Mouse (Mus musculus) macrophage (primary cell): ENCODE measurements around the gene Capza2. TPM values are rescaled to one million over a fixed set of nuclear protein-coding genes. Genes with fewer than 3 reads are reported as not detected.

Experiments
- H3K27ac ChIP-seq: fragments of 350-480 bp; formaldehyde crosslinking; 2 replicates; pipeline ENCODE4 v1.9.0; 2021
- H3K36me3 ChIP-seq: fragments of 350-480 bp; formaldehyde crosslinking; 2 replicates; pipeline ENCODE4 v1.9.0; 2021; ENCODE audit errors: inconsistent target
- H3K4me3 ChIP-seq: fragments of 350-480 bp; formaldehyde crosslinking; 2 replicates; pipeline ENCODE4 v1.9.0; 2021; ENCODE audit errors: inconsistent target
- H3K79me2 ChIP-seq: fragments of 350-480 bp; formaldehyde crosslinking; 2 replicates; pipeline ENCODE4 v1.9.0; 2021; ENCODE audit errors: inconsistent target
- WGBS: methylation state at CpG from one replicate; pipeline ENCODE4 v1.1.7; 2026; ENCODE audit warnings: inconsistent platforms; ENCODE audit not compliant: missing documents; 5-methylcytosine and 5-hydroxymethylcytosine counted together
- polyA plus RNA-seq: library from polyadenylated mRNA; stranded (reverse); fragments of 250-400 nt; gene quantifications from 3 replicates; pipeline ENCODE4 v1.2.4, GENCODE M21; 2018; ENCODE audit warnings: inconsistent platforms
- total RNA-seq, 78 experiments: library from RNA; depleted of rRNA; stranded (reverse); fragments of 250-400 nt; gene quantifications; 1 replicate in 9 of 78; 2 replicates in 24 of 78; 3 replicates in 43 of 78; 4 replicates in 2 of 78; pipeline ENCODE4 v1.2.4; 2018; ENCODE audit warnings: inconsistent platforms in 56 of 78

Gene Capza2
- total RNA-seq (2018; cell fraction: chromatin; rRNA removed) = 100 to 1,000 TPM; 169 to 585 (median 381) TPM
- 100 to 1,000 TPM; 319 to 575 (median 479) TPM for total RNA-seq (2018; cell fraction: cytosol; rRNA removed)
- total RNA-seq (2018; cell fraction: nucleus; rRNA removed) = 100 to 1,000 TPM; 190 to 542 (median 371) TPM
- polyA plus RNA-seq = 409 to 700 TPM (median 427 TPM) in 3 replicates

DNA sequence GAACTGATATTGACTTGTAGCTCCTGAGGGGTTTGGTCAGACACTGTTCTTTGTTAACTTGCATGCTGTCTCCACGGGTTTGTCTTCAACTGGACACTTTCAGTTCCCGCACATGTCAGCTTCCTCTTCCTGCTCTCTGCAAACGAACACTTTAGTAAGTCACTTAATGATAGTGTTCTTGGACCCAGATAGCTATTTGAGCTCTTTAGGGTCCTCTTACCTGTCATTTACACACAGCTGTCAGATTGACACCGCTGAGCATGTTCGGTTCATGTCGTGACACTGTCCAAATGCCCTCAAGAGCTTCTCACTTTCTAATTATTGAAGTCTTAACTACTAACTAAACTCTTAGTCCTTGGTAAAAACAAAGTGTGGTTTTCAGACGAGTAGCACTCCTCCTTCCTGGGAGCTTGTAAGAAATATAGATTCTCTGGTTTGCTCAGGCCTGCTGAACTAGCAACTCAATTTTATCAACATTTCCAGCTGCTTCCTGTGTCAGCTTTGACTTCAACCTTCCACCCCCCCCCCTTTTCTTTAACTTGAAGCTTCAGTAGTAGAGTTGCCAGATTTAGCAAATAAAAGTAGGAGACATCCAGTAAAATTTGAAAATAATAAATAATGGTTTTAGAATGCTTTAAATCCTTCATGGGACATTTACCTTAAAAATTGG lies at the start of gene Capza2:
Capza2 (plus strand) TSS at position 620 of the 670 bp plus-strand sequence.
- Histone ChIP-seq H3K4me3 (no peak within 1 kb of the TSS), H3K36me3 (no peaks in the 10 kb centered on the region), H3K27ac (peak within 1 kb of the TSS; percentile 97), H3K79me2 (peaks cover 33% of the 10 kb centered on the region)
- WGBS = 6% methylated on average over 7 of the region's 7 CpGs

DNA sequence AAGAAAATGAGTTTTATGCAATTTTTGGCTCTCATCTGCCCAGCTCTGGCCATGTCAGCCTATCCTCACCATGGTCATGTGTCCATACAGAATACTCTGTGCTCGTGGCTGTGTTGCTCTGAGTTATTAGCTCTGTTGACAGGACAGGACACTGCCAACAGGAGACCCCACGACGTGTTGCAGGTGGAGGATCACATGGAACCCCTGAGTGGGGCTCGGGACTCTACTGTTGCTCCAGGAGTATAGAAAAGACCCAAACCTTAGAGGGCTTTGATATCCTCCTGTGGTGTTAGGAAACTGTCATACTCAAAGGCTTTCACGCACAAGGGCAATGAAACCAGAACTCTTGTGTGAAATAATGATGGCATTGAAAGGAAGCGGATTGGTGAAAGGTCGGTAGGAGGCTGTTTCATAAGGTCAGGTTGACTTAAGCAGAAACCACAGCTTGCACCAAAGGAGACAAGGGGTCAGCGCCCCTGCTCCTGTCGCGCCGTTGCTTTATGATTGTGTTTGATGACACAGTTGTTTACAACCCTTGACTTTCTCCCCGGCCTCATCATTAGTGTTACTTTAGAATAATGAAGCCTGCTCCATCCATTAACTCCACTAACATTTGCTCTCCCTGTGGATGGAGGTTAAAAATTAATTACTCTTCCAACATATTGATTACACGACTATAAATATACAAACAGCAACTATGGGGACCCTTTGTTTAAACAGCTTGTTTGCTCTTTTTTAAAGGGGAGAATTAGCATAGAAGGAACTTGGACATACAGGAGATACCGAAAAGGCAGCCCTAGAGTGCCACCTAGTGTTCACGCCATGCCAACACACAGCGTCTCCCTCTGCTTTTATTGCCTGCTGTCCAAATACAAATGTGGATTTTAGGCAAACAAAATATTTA lies 46.7 kb upstream of the Capza2 start:
- H3K79me2 ChIP-seq = no peaks in the 10 kb centered on the region
- H3K27ac ChIP-seq = no peak overlapping the region
- no peaks in the 10 kb centered on the region for H3K36me3 ChIP-seq
- WGBS = 38% methylated on average over 16 of the region's 16 CpGs
- H3K4me3 ChIP-seq = no peak overlapping the region

DNA sequence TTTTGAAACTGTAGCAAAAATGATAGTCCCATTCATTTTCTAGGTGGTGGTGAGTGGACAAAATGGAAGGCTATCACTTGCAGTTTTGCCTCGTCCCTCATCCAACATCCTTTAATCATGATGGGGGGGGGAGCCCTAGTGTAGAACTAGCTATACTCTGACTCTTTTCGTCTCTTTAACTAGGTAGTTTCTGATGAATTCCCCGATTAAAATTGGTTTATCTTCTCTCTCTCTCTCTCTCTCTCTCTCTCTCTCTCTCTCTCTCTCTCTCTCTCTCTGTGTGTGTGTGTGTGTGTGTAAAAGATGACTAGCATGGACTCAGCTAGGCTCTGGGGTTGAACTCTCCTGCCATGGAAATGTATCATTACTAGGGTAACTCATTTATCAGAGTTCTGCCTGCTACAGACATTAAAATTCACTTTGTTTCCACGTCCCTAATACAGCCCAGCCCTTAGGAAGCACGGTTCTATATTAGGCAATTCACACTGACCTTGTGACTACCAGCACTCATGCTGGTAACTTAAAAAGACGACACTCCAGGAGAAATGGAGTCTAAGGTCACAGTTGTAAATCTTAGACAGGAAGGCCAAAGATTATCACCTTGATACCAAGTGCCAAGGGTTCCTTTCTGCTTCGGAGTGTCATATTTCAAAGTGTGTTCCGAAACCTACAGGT lies 45.9 kb upstream of the Capza2 start:
- H3K79me2 ChIP-seq = no peaks in the 10 kb centered on the region
- H3K4me3 ChIP-seq = no peak overlapping the region
- H3K36me3 ChIP-seq = no peaks in the 10 kb centered on the region
- no peak overlapping the region for H3K27ac ChIP-seq
- WGBS = 54% methylated on average over 8 of the region's 8 CpGs

DNA sequence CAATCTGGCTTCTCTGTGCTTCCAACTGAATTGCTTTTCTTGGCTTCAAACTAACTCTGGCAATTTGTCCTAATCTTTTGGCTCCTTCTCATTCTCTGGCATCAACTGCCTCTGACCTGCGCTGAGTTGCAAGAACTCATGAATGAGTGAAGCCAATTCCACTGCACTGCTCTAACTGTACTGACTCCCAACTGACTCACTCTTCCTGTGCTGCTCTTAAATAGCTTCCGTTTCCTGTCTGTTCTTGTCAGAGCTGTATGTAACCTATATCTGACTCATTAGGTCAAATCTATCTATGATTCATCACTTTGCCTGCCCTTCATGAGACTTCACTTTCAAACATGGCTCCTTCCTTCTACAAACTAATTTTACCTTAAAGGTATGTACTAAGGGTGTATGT lies 42.1 kb upstream of the Capza2 start:
- Histone ChIP-seq H3K4me3 (no peak overlapping the region), H3K79me2 (no peaks in the 10 kb centered on the region), H3K27ac (no peak overlapping the region), H3K36me3 (no peaks in the 10 kb centered on the region)
- 75% methylated on average over 2 of the region's 2 CpGs for WGBS

DNA sequence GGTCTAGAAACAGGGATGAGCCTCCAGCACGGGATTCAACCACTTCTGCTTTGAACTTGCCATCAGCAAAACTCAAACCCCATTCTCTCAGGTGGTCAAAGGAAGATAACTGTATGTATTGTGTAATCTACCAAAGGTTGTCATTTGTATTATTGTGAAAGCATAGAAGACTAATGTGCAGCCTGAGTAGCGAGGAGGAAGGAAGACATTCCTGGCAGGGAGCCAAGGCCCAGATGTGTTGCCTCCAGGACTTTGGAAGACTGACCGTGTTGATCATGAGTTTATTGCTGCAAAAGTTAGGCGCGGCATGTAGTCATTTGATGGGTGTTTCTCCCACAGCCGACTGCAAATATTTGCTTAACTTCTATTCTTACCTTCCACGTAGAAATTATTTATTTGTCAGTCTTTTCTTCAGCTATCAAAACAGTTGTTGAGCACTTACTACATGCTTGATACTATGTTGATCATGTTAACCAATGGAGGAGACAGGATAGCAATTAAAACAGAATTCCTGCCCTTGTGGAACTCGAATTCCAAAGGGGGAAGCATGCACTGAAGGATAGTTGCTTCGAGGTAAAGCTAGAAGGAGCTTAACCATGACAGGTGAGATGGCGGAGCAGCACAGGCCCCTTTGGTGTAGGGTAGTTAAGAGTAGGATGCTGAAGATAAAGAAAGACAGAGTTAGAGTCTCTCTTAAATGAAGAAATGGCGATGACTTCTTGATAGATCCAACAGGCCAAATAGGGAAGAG lies 40.1 kb upstream of the Capza2 start:
- WGBS = 71% methylated on average over 11 of the region's 11 CpGs

DNA sequence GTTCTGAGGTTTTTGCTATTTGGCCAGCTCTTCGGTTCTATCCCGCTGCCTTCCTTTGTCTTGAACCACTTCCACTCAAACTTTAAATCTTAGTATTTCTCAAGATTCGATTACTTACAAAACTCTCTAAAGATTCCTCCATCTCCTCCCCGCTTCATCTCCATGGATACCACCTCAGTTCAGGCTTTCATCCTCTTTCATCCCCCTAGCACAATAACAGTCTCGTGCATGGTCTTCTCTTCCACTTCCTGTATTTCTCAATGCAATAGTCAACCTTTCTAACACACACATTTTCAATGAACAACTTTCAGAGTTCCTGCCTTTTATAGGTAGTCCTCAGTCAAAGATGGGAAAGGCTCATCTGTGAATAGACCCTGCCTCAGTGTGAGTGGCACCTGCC lies 36.7 kb upstream of the Capza2 start:
- Histone ChIP-seq H3K36me3 (no peaks in the 10 kb centered on the region), H3K79me2 (no peaks in the 10 kb centered on the region), H3K27ac (no peak overlapping the region), H3K4me3 (no peak overlapping the region)
- 68% methylated on average over 5 of the region's 5 CpGs for WGBS

More for the DNA sequence above, 40.1 kb upstream of the Capza2 start:
- H3K36me3 ChIP-seq = no peaks in the 10 kb centered on the region
- H3K79me2 ChIP-seq = no peaks in the 10 kb centered on the region
- no peak overlapping the region for H3K27ac ChIP-seq
- no peak overlapping the region for H3K4me3 ChIP-seq

DNA sequence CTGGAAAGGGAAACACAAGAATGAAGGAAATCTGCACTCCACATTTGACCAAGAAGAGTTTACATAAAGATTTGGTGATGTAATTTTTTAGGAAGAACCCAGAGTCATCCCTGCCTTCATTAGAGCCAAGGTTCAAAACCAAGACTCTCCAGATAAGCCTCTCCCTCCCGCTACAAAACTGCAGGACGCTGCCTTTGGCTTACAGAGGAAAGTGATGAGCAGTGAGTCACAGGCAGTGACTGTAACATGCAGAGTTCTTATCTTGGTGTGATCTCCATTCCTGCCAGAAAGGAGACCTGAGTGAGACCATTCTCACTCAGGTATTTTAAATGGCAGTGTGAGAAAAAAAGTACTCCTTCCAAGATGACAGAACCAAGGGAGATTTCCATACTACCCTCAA lies 34.5 kb upstream of the Capza2 start:
- no peak overlapping the region for H3K4me3 ChIP-seq
- H3K36me3 ChIP-seq = no peaks in the 10 kb centered on the region
- no peak overlapping the region for H3K27ac ChIP-seq
- H3K79me2 ChIP-seq = no peaks in the 10 kb centered on the region
- WGBS = 73% methylated on average over 2 of the region's 2 CpGs

DNA sequence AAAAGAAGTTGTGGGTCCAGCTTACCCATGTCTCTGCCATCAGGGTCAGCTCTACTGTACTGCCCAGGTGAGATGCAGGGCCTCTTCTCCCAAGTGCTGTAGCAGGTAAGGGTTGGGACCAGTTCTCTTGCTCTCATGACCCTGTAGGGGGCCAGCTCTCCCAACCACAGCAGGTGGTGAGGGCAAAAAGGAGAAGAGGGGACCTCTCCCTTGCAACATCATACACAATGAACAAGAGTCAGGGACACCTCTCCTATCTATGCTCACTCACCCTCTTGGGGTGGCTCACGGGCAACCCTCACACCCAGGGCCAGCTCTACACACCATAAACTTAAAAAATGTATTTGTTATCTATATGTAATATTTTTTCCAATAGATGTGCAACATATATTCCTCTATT lies 29.1 kb upstream of the Capza2 start:
- Histone ChIP-seq H3K27ac (no peak overlapping the region), H3K79me2 (no peaks in the 10 kb centered on the region), H3K36me3 (no peaks in the 10 kb centered on the region), H3K4me3 (no peak overlapping the region)
- WGBS = 80% methylated on average over 1 of the region's 1 CpGs

DNA sequence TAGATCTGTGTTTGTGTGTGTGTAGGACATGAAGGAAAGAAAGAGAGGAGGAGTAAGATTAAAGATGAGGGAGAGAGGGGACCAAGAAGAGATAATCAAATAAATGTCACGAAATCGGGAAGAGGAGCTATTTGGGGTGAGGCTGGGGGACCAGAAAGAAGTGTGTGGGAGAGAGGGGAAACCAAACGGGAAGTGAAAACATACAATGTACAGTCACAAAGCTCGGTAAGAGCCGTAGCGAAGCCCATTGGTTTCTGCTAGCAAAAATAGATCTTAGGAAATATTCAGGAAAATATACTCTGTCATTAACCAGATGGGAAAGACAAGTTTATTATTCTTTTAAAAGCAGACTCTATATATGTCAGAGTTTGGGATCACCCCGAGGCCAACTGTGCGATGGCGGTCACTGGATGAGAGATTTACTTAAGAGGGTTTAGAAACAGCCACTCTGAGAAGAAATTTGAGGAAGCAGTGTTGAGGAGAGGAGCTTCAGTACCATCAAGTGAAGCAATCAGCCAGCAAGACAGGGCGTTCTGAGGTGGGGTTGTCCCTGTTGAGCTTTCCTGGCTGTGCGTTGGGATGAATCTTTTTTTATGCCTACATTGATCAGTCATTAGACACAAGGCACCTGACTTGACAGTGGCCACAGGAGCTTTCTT lies 24.6 kb upstream of the Capza2 start:
- Histone ChIP-seq H3K4me3 (peak overlapping the region; percentile 5; the same call in 1 of the 2 replicates), H3K79me2 (no peaks in the 10 kb centered on the region), H3K36me3 (no peaks in the 10 kb centered on the region), H3K27ac (peak overlapping the region; percentile 79)
- WGBS = 1% methylated on average over 11 of the region's 11 CpGs

DNA sequence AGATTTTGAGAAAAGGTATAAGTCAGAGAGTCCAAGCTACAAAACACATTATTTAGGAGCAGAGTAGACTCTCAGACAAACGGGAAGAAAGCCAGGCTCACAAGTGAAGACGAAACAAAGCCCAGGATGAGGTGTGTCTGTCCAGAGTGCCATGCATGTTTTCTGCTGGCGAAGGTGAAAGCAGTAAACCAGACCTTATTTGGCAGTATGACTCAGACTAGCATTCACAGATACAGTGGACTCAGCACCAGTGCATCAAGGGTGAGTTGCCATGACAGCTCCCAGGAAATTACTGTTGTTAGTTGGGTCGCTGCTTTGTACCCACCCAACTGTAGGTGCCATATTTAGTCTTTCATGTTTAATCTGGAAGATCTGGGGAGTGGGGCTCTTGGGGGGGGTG lies 23.4 kb upstream of the Capza2 start:
- peak overlapping the region; percentile 79 for H3K27ac ChIP-seq
- WGBS = 78% methylated on average over 4 of the region's 4 CpGs
- no peaks in the 10 kb centered on the region for H3K36me3 ChIP-seq
- no peak overlapping the region for H3K4me3 ChIP-seq
- H3K79me2 ChIP-seq = no peaks in the 10 kb centered on the region

DNA sequence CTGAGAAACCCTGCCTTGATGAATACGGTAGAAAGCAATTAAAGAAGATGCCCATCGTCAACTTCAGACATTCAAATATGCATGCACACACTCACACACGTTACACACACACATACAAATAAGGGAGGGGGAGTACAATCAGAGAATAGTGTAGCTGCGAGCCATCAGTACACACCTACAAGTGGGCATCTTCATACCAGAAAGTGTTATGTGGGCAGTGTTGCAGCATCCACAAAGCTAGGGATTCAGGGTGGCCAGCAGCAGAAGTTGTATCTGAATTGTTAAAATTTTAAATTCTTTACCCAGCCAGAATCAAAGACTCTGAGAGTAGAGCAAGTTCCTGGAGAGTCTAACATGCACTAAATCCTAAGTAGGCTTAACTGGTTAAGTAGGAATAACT lies 15.2 kb upstream of the Capza2 start:
- Histone ChIP-seq H3K36me3 (no peaks in the 10 kb centered on the region), H3K79me2 (no peaks in the 10 kb centered on the region), H3K27ac (no peak overlapping the region), H3K4me3 (no peak overlapping the region)
- 100% methylated on average over 4 of the region's 4 CpGs for WGBS

DNA sequence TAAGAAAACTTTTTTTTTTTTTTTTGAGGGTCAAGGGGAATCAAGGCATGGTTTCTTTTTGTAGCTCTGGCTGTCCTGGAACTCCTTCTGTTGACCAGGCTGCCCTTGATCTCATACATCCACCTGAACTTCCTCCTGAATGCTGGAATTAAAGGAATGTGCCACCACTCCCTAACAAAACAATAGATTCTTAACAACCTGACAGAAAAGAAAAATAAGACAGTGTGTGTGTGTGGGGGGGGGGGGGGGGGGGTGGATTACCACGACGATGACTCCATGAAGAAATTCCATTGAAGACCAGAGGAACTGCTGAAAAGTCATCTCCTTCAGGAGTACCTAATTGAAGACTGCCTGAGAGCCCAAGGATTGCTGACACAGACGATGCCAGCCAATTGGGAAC lies 14.6 kb upstream of the Capza2 start:
- no peak overlapping the region for H3K4me3 ChIP-seq
- H3K27ac ChIP-seq = no peak overlapping the region
- 100% methylated on average over 1 of the region's 3 CpGs for WGBS
- no peaks in the 10 kb centered on the region for H3K36me3 ChIP-seq
- H3K79me2 ChIP-seq = no peaks in the 10 kb centered on the region

DNA sequence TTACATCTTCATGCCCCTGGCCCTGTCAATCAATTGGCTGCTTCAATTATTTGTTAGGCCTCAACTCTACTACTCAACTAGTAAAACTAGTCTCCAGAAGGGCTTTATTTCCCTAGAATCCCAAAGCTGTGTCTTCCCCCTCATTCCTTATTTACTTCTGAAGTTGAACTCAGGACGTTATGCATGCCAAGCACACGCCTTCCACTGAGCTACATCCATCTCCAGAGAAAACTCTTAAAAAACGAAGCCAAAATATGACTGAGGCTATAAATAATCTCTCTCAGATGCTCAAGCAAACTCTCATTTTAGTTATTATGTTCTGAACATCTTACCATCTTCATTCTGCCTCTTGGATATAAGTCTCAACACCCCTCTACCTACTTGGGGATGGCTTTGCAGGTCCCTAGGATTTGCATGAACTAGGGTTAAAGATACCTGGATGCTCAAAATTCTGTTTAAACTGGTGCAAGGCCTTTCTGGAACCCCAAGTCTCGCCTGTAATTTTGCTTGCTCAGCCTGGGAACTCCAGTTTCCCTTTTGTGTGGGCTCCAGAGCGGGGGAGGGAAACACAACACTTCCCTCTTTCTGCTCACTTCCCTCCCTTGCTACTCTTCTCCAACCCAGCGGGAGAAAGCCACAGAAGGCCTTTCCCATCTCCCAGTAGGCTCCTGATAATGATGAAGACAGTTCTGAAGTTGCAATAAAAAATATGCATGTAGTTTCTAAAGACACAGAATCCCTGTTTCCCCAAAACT lies 7.2 kb upstream of the Capza2 start:
- Histone ChIP-seq H3K4me3 (no peak overlapping the region), H3K79me2 (no peaks in the 10 kb centered on the region), H3K27ac (peak overlapping the region; percentile 88), H3K36me3 (no peaks in the 10 kb centered on the region)
- 17% methylated on average over 6 of the region's 6 CpGs for WGBS
